Mouse (Mus musculus) splenic B cell, adult 2 months (primary cell): ENCODE data around the gene Syt14.

ENCODE experiments used
- DNase-seq: peaks from one replicate; pipeline ENCODE4 v3.0.0-alpha.2; 2011; ENCODE audit warnings: low read depth, low spot score
- H3K27me3 ChIP-seq: 2 replicates; pipeline ENCODE4 v1.6.1; 2012; ENCODE audit warnings: mild to moderate bottlenecking, low read length, moderate library complexity, mixed read lengths; ENCODE audit not compliant: control insufficient read depth, poor library complexity, insufficient read depth, severe bottlenecking
- H3K36me3 ChIP-seq: 2 replicates; pipeline ENCODE4 v1.6.1; 2012; ENCODE audit warnings: mild to moderate bottlenecking, low read length, moderate library complexity, mixed read lengths; ENCODE audit not compliant: control insufficient read depth, poor library complexity, insufficient read depth, severe bottlenecking

The Syt14 gene

DNA sequence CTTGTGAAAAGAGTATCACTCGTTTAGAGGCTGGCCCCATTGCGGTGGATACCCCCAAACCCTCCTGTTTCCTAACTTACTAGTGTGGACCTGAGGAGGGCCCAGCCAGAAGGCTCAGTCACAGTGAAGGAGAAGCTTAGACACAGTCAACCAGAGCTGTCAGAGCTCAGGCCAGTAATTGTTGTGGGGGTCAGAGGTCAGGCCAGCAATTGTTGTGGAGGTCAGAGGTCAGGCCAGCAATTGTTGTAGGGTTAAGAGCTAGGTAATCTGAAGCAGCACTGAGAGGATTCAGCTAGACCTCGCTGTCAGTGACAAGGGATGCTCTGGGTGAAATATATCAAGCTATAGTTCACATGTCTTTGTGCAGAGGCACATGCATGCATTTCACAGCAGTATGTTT lies 188.3 kb downstream of the Syt14 start:
- no peak for DNase-seq
- H3K36me3 ChIP-seq, result no peaks in the 10 kb centered on the region
- H3K27me3 ChIP-seq, result no peaks in the 10 kb centered on the region
